Mouse (Mus musculus): ENCODE results near the gene Smad5.
A peak's percentile ranks its signal among the peaks of the same experiment; 100 is the strongest.

Smad5 gene

GRCm38 (mm10) chr13:56753192-56753951 lies 50.6 kb downstream of the Smad5 start, which contains the start of gene Gm45623:
Gene Gm45623 (minus strand): TSS chr13:56753827.
- no peak for DNase-seq (ENCODE audit: low spot score in 2 of 2)

- DNase-seq (ENCODE audit: low spot score in 2 of 2), result peak; percentile 32 to 77
These were observed 53.1 kb downstream of the Smad5 start for GRCm38 (mm10) chr13:56755871-56756270.

GRCm38 (mm10) chr13:56757201-56757600 lies 54.4 kb downstream of the Smad5 start:
- DNase-seq (ENCODE audit: low spot score in 2 of 2), result no peak

- peak; percentile 60 to 88 for DNase-seq (ENCODE audit: low spot score in 2 of 2)
These were observed 55.7 kb downstream of the Smad5 start for GRCm38 (mm10) chr13:56758492-56758891.

- DNase-seq (ENCODE audit: low spot score in 2 of 2), result no peak
These were observed 59.8 kb downstream of the Smad5 start for GRCm38 (mm10) chr13:56762446-56763229.

- no peak for DNase-seq (ENCODE audit: low spot score in 2 of 2)
These were observed 62.6 kb downstream of the Smad5 start for GRCm38 (mm10) chr13:56765284-56766032.

GRCm38 (mm10) chr13:56766211-56766610 lies 63.4 kb downstream of the Smad5 start:
- DNase-seq (ENCODE audit: low spot score in 2 of 2), result no peak

GRCm38 (mm10) chr13:56769431-56769830 lies 66.6 kb downstream of the Smad5 start:
- DNase-seq (ENCODE audit: low spot score in 2 of 2), result no peak

GRCm38 (mm10) chr13:56770136-56770578 lies 67.3 kb downstream of the Smad5 start:
- DNase-seq (ENCODE audit: low spot score in 2 of 2), result no peak

- DNase-seq (ENCODE audit: low spot score in 2 of 2), result no peak
These were observed 68.0 kb downstream of the Smad5 start for GRCm38 (mm10) chr13:56770786-56771185.

GRCm38 (mm10) chr13:56772592-56772991 lies 69.8 kb downstream of the Smad5 start:
- DNase-seq (ENCODE audit: low spot score in 2 of 2), result no peak

GRCm38 (mm10) chr13:56773262-56773870 lies 70.6 kb downstream of the Smad5 start:
- no peak for DNase-seq (ENCODE audit: low spot score in 2 of 2)

- DNase-seq (ENCODE audit: low spot score in 2 of 2), result no peak
These were observed 71.5 kb downstream of the Smad5 start for GRCm38 (mm10) chr13:56774304-56774703.

GRCm38 (mm10) chr13:56780746-56781469 lies 78.1 kb downstream of the Smad5 start:
- DNase-seq (ENCODE audit: low spot score in 2 of 2), result no peak

- DNase-seq (ENCODE audit: low spot score in 2 of 2), result no peak
These were observed 78.9 kb downstream of the Smad5 start for GRCm38 (mm10) chr13:56781697-56782096.

- no peak for DNase-seq (ENCODE audit: low spot score in 2 of 2)
These were observed 79.8 kb downstream of the Smad5 start for GRCm38 (mm10) chr13:56782621-56783020.

GRCm38 (mm10) chr13:56790683-56791082 lies 87.9 kb downstream of the Smad5 start:
- DNase-seq (ENCODE audit: low spot score in 2 of 2), result no peak
